Mouse (Mus musculus) right cerebral cortex, postnatal 14 days (tissue): ENCODE results near the gene Tsen54.

Source experiments
- DNase-seq: peaks from one replicate; pipeline ENCODE4 v3.0.0; 2022

Tsen54 gene

GRCm38 (mm10) chr11:115814605-115815450 lies at the start of gene Tsen54:
Tsen54 (plus strand) TSS chr11:115814724.
- peak; percentile 88 for DNase-seq

DNA sequence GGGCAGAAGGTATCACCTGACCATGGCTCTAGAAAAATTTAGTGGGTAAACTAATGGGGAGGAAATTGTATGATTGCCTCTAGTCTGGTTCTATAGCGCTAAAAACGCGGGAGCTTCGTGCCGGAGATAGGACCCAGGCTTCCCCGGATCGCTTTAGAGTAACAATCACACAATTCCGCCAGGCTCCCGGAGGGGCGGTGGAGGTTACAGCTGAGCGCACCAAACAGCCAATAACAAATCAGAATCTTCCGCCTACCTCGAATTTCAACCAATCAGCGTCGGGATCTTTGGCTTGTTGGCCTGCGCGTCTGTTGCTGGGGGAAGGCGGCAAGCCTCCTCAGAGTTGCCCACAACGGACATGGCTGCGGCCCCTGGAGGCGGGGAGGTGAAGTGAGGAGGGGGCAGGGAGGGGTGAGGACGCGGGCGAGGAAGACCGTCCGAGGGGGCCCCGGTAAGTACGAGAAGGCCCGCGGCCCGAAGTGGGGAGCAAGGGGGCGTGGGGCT lies 49.4 kb upstream of the Tsen54 start, which contains the start of gene Tmem94:
Gene Tmem94, plus strand, starts transcription at position 331 of the 504 bp plus-strand sequence.
- peak; percentile 93 for DNase-seq

GRCm38 (mm10) chr11:115765607-115766141 lies 48.9 kb upstream of the Tsen54 start:
- DNase-seq = peak; percentile 33

- DNase-seq = no peak
Observed at GRCm38 (mm10) chr11:115766356-115766943, 48.1 kb upstream of the Tsen54 start.

- no peak for DNase-seq
Observed at GRCm38 (mm10) chr11:115766981-115767380, 47.5 kb upstream of the Tsen54 start.

GRCm38 (mm10) chr11:115768896-115769295 lies 45.6 kb upstream of the Tsen54 start:
- no peak for DNase-seq

DNA sequence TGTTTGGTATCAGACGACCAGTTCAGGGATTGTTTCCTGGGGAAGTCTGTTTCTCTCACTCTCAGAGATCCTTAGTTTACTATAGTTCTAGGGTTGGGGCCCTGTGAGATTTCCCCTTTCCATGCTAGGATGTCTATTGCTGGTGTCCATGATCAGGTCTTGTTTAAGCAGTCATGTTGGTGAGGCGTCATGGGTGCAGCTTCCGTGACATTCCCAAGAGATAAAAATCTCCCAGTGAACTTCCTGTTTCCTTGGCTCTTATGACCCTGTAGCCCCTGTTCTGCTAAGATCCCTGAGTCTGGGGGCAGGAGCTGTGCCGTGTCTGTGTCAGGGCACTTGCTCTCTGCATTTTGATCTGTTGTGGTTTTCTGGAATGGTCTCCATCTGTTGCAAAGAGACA lies 39.9 kb upstream of the Tsen54 start:
- no peak for DNase-seq

DNA sequence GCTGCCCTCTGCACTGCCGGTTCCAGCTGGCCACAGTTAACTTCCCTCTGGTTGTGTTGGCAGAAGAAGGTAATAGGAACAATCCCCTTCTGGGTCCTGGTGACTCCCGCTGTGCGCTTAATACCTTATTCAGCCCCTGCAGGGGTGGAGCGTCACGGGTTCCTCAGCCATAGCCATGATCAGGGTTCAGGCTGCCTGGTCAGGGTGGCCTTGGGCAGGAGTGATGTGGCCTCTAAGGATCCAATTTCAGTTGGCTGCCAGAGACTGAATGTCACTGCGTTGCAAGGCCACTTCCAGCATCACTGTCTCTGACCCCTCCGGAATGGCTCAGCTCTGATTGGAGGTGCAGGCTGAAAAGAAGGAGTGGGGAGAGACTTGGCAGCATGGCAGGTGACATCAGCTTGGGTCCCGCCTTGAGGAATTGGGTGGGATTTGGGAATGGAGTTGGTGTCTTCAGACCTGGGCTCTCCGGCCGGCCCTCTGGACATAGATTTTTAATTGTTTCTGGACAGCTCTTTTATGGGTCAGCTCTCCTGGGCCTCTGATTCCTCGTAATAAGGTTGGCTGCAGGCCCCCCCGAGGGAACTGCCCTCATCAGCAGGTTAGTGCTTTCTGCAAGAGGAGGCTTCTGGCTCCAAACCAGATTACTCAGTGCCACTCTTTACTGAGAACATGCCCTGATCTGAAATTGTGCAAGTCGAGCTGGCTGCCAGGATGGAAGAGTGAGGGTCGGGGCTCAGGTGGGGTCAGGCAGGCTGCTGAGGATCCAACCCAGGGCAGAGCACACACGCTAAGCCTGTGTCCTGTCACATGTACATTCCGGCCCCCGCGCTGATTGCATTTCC lies 38.5 kb upstream of the Tsen54 start:
- peak; percentile 4 for DNase-seq

DNA sequence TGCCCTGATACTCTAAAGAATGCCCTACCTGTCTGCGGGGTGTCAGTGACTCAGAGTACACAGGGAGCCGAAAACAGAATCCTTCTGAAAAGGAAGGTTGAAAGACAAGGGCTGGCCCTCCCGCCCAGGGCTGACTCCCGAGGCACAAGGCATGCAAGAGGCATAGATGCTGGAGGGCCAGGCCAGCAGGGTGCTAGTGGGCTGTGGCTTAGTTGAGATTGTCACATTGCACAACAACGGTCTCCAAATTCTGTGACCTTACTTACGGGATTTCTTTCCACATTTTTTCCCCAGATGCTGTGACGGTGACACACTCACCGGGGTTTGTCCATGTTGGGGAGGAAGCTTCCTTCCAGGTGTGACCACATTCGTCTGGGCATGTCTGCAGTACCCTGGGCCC lies 37.6 kb upstream of the Tsen54 start:
- peak; percentile 4 for DNase-seq

DNA sequence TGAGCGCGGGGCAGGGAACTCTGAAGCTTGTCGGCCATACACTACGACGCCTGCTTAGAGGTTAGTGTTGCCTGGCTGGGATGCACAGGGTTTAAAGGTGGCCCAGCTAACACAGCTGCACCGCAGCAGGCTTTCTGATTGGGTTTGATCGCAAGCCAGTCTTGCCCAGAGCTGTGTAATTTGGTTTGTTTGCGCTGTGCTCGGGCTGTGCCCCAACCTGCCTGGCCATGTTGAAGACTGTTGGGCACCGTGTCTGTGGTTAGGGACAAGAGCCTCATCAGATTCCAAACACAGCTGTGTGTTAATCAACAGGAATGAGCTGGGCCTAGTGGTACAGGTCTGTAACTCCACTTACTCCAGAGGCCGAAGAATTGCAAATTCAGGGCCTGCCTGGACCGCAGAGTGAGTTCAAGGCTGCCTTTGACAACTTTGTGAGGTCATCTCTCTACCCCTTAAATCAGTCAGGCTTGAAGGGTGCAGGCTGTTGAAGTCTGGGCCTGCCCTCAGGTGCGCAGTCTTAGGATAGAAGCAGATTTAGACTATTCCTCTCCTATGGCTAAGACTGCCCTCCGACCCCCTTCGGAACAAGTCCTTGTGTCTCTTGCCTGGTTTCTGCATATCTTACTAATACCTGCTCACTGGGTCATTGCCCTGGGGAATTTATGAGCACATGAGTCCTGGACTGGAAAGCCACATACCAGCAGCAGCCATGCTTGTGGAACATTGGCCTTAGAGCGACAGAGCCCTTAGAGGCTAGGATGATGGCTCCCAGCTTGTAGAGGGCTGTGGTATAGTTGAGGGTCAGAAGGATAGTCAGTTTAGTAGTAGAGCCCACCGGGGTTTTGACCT lies 36.8 kb upstream of the Tsen54 start:
- peak; percentile 5 for DNase-seq

- DNase-seq = peak; percentile 30
Observed at GRCm38 (mm10) chr11:115779038-115779571, 35.4 kb upstream of the Tsen54 start.

- peak; percentile 55 for DNase-seq
Observed at GRCm38 (mm10) chr11:115780141-115781070, 34.1 kb upstream of the Tsen54 start.

DNA sequence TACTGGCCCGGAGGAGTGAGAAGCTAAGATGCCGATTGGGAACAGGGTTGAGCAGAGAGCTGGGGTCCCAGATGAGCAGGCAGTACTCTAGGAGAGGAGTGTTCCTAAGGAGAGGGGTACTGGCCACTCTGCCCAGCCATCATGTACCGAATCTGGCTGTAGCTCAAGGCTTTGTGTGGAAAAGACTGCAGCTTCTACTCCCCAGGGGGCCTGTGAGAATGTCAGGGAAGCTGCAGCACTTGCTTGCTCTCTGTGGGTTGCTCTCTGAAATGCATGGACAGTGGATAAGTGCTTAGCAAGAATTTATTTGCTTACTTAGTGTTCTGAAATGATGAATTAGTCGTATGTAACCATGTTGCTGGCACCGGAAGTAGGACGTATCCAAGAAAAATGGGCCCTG lies 28.1 kb upstream of the Tsen54 start:
- peak; percentile 4 for DNase-seq

- peak; percentile 9 for DNase-seq
Observed at GRCm38 (mm10) chr11:115789787-115790186, 24.7 kb upstream of the Tsen54 start.

- peak; percentile 3 for DNase-seq
Observed at GRCm38 (mm10) chr11:115791919-115792318, 22.6 kb upstream of the Tsen54 start.

DNA sequence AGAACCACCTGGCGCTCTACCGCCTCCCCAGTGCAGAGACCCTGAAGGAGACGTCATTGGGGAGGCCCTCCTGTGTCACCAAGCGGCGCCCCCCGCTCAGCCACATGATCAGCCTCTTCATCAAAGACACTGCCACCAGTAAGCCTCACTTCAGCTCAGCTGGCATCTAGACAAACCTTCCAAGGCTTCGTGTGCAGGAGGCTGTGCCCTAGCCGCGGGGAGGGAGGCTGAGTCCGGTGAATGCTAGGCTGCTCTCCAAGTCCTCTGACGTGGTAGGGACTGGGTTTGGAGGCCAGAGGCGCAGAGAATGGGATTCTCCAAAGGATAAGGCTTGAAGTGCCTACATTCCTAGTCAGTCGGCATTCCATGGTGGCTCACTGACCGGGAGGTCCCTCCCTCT lies 22.2 kb upstream of the Tsen54 start:
- peak; percentile 8 for DNase-seq

- no peak for DNase-seq
Observed at GRCm38 (mm10) chr11:115796898-115797297, 17.6 kb upstream of the Tsen54 start.

DNA sequence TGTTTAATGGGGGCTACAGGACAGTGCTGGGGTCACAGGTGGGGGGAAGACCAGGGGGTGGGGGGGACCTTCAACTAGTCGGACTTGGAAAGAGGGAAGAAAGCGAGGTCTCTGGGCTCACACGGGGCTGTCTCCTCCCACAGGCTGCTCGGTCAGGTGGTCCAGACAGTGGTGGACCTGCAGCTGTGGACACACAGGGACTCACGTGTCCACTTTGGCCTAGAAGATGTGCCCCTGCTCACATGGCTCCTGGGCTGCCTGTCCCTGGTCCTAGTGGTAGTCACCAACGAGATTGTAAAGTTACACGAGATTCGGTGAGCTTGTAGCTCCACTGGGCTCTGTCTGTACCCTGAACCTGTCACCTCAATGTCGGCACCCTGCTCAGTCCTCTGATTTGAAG lies 16.9 kb upstream of the Tsen54 start:
- no peak for DNase-seq

GRCm38 (mm10) chr11:115800981-115801380 lies 13.5 kb upstream of the Tsen54 start:
- no peak for DNase-seq

DNA sequence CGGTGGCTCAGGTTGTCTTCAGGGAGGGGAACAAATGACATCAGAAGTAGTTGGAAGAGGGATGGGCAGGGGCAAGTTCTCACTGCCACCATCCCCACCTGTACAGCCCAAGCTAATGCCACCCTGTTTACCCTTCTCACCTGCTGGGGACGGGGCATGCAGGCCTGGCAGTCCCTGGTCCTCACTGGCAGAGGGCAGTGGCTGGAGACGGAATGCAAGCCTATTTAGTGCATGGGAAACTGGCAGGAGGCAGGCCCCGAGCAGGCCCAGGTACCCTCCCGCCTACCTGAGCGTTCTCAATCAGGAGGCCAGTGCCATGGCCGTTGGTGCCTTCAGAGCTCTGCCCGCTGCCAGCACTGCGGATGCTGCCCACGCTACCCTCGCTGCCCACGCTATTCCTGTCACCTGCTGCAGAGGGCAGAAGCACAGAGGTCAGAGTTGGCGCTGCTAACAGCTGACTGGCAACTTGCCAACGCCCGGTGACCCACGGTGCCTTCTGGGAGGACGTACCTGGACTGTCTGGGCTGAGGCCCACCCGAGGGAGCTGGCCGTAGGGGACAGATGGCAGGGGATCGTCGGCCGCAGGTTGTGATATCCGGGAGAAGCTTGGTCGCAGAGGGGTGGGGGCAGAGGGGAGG lies 11.3 kb upstream of the Tsen54 start:
- no peak for DNase-seq
